Mouse (Mus musculus) forebrain, embryonic 16.5 days (tissue): ENCODE results near the gene Bpifb4. TPM values are rescaled to one million over a fixed set of nuclear protein-coding genes. Genes with fewer than 3 reads are reported as not detected.

ENCODE experiments used
- polyA plus RNA-seq: library from polyadenylated mRNA; unstranded; fragments of >200 nt; fragmentation: Nextera tagmentation; extraction: Ambion mirVana; gene quantifications from 2 replicates; pipeline ENCODE4 v1.2.1, GENCODE M21; 2015

Bpifb4 gene
- polyA plus RNA-seq, 1 experiment from 2014 or later: not detected

Other genes with a start within 250 kb of the Bpifb4 start
- gene Dnmt3c, start 241.6 kb upstream of the Bpifb4 start, polyA plus RNA-seq: not detected in 2 replicates
- 414 and 456 TPM in 2 replicates for gene Mapre1, start 196.9 kb upstream of the Bpifb4 start, polyA plus RNA-seq
- 0.27 TPM in 1 of 2 replicates, not detected in the other for gene Efcab8, start 158.3 kb upstream of the Bpifb4 start, polyA plus RNA-seq
- not detected in 2 replicates for gene Sun5, start 67.1 kb upstream of the Bpifb4 start, polyA plus RNA-seq
- not detected in 2 replicates for gene Bpifb2, start 63.2 kb upstream of the Bpifb4 start, polyA plus RNA-seq
- not detected in 2 replicates for gene Bpifb6, start 37.8 kb upstream of the Bpifb4 start, polyA plus RNA-seq
- not detected in 2 replicates for gene Bpifb3, start 20.0 kb upstream of the Bpifb4 start, polyA plus RNA-seq
- gene Bpifa6, start 36.7 kb downstream of the Bpifb4 start, polyA plus RNA-seq: not detected in 2 replicates
- not detected in 2 replicates for gene Bpifa2, start 70.1 kb downstream of the Bpifb4 start, polyA plus RNA-seq
- not detected in 2 replicates for gene Bpifa3, start 192.1 kb downstream of the Bpifb4 start, polyA plus RNA-seq
- 19.8 TPM in 1 of 2 replicates, not detected in the other for gene Bpifa1, start 204.7 kb downstream of the Bpifb4 start, polyA plus RNA-seq
- not detected in 2 replicates for gene Bpifa5, start 224.4 kb downstream of the Bpifb4 start, polyA plus RNA-seq